Mouse (Mus musculus) MEL (cell line): ENCODE data around the gene Dnajc4.

Experiments
- CTCF ChIP-seq, 3 experiments: IDR thresholded peaks in 2 of 3; conservative IDR thresholded peaks in 1 of 3; 2 replicates each; pipeline ENCODE4 v1.5.1; 2011 to 2012; ENCODE audit warnings: low read length in 3 of 3, low read depth in 2 of 3, mild to moderate bottlenecking in 2 of 3, improper control_type of control experiment in 1 of 3, inconsistent platforms in 1 of 3, mixed read lengths in 1 of 3, moderate library complexity in 1 of 3; ENCODE audit not compliant: control insufficient read depth in 1 of 3, insufficient read depth in 1 of 3, poor library complexity in 1 of 3, severe bottlenecking in 1 of 3
- E2F4 ChIP-seq: IDR thresholded peaks from 2 replicates; pipeline ENCODE4 v1.6.1; 2011; ENCODE audit warnings: low read depth, low read length, improper control_type of control experiment, borderline replicate concordance
- GATA1 ChIP-seq: IDR thresholded peaks from 2 replicates; pipeline ENCODE4 v1.6.1; 2011; ENCODE audit warnings: low read depth, low read length, improper control_type of control experiment
- NRF1 ChIP-seq: IDR thresholded peaks from 2 replicates; pipeline ENCODE4 v1.6.1; 2014; ENCODE audit warnings: low read depth, mild to moderate bottlenecking, inconsistent platforms, low read length, improper control_type of control experiment, moderate library complexity; ENCODE audit not compliant: poor library complexity, insufficient read depth, severe bottlenecking
- POLR2A ChIP-seq, 2 experiments: IDR thresholded peaks; 2 replicates each; pipeline ENCODE4 v1.6.1; 2011 to 2012; ENCODE audit warnings: low read length in 2 of 2, mild to moderate bottlenecking in 2 of 2, control low read depth in 1 of 2, improper control_type of control experiment in 1 of 2, low read depth in 1 of 2, moderate library complexity in 1 of 2; ENCODE audit not compliant: control insufficient read depth in 1 of 2, insufficient read depth in 1 of 2, poor library complexity in 1 of 2
- USF1 ChIP-seq: IDR thresholded peaks from 2 replicates; pipeline ENCODE4 v1.6.1; 2014; ENCODE audit warnings: low read depth, mild to moderate bottlenecking, inconsistent platforms, low read length, improper control_type of control experiment, moderate library complexity
- ZC3H11A ChIP-seq: IDR thresholded peaks from 2 replicates; pipeline ENCODE4 v1.6.1; 2012; ENCODE audit warnings: low read depth, mild to moderate bottlenecking, inconsistent platforms, low read length, improper control_type of control experiment
- ZKSCAN1 ChIP-seq: IDR thresholded peaks from 2 replicates; pipeline ENCODE4 v1.6.1; 2012; ENCODE audit warnings: low read depth, mild to moderate bottlenecking, inconsistent platforms, low read length, improper control_type of control experiment, moderate library complexity

DNA sequence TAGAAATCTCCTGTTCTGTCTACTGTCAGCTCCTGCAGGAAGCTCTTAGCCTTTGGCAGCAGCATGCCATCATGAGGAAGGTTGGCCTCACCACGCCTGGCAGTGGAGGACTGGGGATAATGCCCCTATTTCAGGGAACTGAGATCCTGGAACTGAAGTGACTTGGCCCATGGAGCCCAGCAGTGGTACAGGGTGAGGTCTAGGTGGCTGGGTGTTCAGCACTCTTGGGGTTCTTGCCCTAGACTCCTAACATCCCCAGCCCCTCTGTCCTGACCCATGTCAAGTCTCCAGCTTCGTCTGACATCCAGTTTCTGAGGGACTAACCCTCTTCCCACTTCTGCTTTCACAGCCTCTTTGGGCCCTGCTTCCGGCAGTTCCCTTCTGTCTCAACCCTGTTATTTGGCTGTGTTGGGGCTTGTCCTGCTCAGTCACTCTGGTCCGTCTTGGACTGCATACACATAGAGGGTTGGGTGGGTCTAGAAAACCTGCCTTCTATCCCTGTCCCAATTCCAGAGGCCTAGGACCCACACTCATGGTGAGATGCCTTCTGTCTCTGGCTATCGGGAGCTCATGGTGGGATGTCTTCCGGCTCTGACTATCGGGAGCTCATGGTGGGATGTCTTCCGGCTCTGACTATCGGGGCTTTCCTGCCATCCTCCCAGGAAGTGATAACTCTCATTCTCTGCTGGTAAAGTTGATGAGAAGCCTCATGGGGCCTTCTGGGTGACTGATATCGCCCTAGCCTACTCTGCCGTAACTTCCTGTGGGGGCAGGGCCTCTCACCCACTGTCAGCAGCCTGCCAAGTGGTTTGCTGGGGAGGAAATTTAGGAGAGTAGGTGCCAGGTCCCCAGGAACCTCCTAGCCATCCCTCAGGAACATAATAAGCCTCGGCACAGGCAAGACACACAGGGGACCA lies 25.4 kb upstream of the Dnajc4 start:
- TF ChIP-seq POLR2A (IDR thresholded peaks at IDR 0.05; ENCODE audit: control insufficient read depth in 1 of 2, insufficient read depth in 1 of 2, low read depth in 1 of 2, low read length in 2 of 2, poor library complexity in 1 of 2): peak; percentile 47 to 92; a peak in 2 of 4 replicates
- no peak for TF ChIP-seq CTCF (IDR thresholded peaks at IDR 0.05 in 2 of 3, conservative IDR thresholded peaks at IDR 0.05 in 1 of 3; ENCODE audit: control insufficient read depth in 1 of 3, insufficient read depth in 1 of 3, low read depth in 2 of 3, low read length in 3 of 3, poor library complexity in 1 of 3, severe bottlenecking in 1 of 3)
- TF ChIP-seq ZC3H11A: no peak
- no peak for TF ChIP-seq ZKSCAN1
- TF ChIP-seq NRF1: no peak
- TF ChIP-seq USF1: no peak
- TF ChIP-seq E2F4: no peak
- peak; percentile 98 for TF ChIP-seq GATA1
